Mouse (Mus musculus): Measurements from ENCODE around the gene Parp16.

- TF ChIP-seq NELFE (IDR thresholded peaks at IDR 0.05; ENCODE audit: low read depth, low read length) = no peak
- no peak for TF ChIP-seq CTCF (conservative IDR thresholded peaks at IDR 0.05 in 1 of 2, IDR thresholded peaks at IDR 0.05 in 1 of 2; ENCODE audit: low read depth in 2 of 2, low read length in 2 of 2)
- no peak for TF ChIP-seq ETS1 (conservative IDR thresholded peaks at IDR 0.05; ENCODE audit: low read depth, low read length)
These were observed 38.3 kb downstream of the Parp16 start for GRCm38 (mm10) chr9:65233243-65233985.
